Comparison of ENCODE assay signal across 25 mouse cellular contexts in the genomic region with DNA sequence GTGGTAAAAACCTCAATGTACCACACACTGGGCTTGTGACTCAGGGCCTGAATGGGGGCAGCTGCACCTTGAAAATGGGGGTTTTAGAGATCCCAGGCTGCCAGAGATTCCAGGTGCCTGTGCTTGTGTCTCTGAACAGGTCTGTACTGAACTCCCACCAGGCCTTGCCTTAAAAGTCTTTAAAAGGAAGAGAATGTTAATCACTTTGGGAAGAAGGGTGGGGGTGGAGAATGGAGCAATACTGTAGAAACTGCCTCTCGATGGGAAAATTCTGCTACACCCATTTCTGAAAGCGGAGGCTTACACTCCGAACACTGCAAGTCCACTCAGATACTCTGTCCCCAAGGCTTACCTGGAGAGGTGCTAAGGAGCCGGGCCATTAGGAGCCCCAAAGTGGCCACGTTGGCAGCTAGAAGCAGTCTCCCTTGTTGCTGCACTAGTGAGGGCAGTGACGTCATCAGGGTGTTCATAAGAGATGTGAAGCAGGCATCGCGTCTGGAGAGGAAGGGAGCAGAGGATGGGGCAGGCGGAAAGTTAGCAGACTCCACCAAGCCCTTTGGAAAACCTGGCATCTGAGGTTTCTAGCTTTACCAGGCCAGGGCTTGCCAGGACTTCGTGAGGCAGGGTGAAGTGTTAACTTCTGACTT. TPM values are rescaled to one million over a fixed set of nuclear protein-coding genes. Genes with fewer than 3 reads are reported as not detected.
A peak's percentile ranks its signal among the peaks of the same experiment; 100 is the strongest.
DNase-seq lines count a peak whose midpoint lies in the region; ATAC-seq and TF ChIP-seq lines count a peak whose summit lies in the region.
"Had no signal": no experiment of that assay in that cellular context is flagged by ENCODE, and none has a peak within 500 bp of the region (broad histone marks: within the 10 kb centered on the region; RNA-seq: fewer than 3 reads in every experiment).

No protein-coding gene starts in this region.

- in situ Hi-C loops in ES-E14 (cut with MboI; ENCODE audit: low sequenced_read_pairs in 2 of 2, unreplicated experiment in 2 of 2) = no loop called here

- 76% methylated on average over 10 of the region's 10 CpGs for WGBS in liver, embryonic 12.5 days (ENCODE audit: insufficient replicate concordance)

- H3K4me3 ChIP-seq in ES-E14 (ENCODE audit: insufficient read depth in 1 of 2, low read depth in 1 of 2, low read length in 2 of 2, poor library complexity in 1 of 2, severe bottlenecking in 1 of 2) = no peak overlapping the region
- no peak overlapping the region for H3K4me3 ChIP-seq in liver, embryonic 12.5 days
- H3K4me3 ChIP-seq: embryonic facial prominence, embryonic 13.5 days; forebrain, embryonic 15.5 days; heart, adult 2 months; heart, embryonic 15.5 days; hindbrain, embryonic 13.5 days had no signal

- no peak overlapping the region for H3K27ac ChIP-seq in ES-E14 (ENCODE audit: insufficient read depth, low read depth, low read length, poor library complexity, severe bottlenecking)
- no peak overlapping the region for H3K27ac ChIP-seq in liver, embryonic 12.5 days
- H3K27ac ChIP-seq: embryonic facial prominence, embryonic 13.5 days; forebrain, embryonic 15.5 days; heart, adult 2 months; heart, embryonic 15.5 days; hindbrain, embryonic 13.5 days; hindbrain, postnatal 0 days had no signal

- H3K9me3 ChIP-seq in ES-E14 (ENCODE audit: control insufficient read depth, insufficient read depth, low read depth, low read length) = no peaks in the 10 kb centered on the region
- no peaks in the 10 kb centered on the region for H3K9me3 ChIP-seq in liver, embryonic 12.5 days (replicated peaks)
- H3K9me3 ChIP-seq: embryonic facial prominence, embryonic 13.5 days; forebrain, embryonic 15.5 days; heart, embryonic 15.5 days; hindbrain, embryonic 13.5 days had no signal

- H3K27me3 ChIP-seq in liver, embryonic 12.5 days (replicated peaks) = no peaks in the 10 kb centered on the region
- H3K27me3 ChIP-seq: embryonic facial prominence, embryonic 13.5 days; heart, embryonic 15.5 days; Patski had no signal

- H3K4me1 ChIP-seq in ES-E14 (ENCODE audit: control insufficient read depth in 2 of 2, insufficient read depth in 2 of 2, low read length in 2 of 2, poor library complexity in 1 of 2) = peaks cover 0 to 21% of the 10 kb centered on the region in 2 experiments; a peak in 2 of 4 replicates
- H3K4me1 ChIP-seq in liver, embryonic 12.5 days = peaks cover 10% of the 10 kb centered on the region; the same call in 1 of the 2 replicates

- no peak overlapping the region for H3K4me2 ChIP-seq in liver, embryonic 12.5 days
- H3K4me2 ChIP-seq: embryonic facial prominence, embryonic 13.5 days; forebrain, embryonic 15.5 days; heart, embryonic 11.5 days; heart, embryonic 15.5 days; hindbrain, embryonic 13.5 days had no signal

- ATAC-seq in liver, embryonic 12.5 days = no peak
- ATAC-seq: forebrain, embryonic 15.5 days; hindbrain, postnatal 0 days; Patski had no signal

- H3K9ac ChIP-seq in ES-E14 (ENCODE audit: insufficient read depth, low read depth, low read length, poor library complexity, severe bottlenecking) = 0 out of 2 replicates have a peak overlapping the region, but pooled peaks have one; percentile 27
- no peak overlapping the region for H3K9ac ChIP-seq in liver, embryonic 12.5 days
- H3K9ac ChIP-seq: embryonic facial prominence, embryonic 13.5 days; forebrain, embryonic 15.5 days; heart, embryonic 15.5 days; hindbrain, embryonic 13.5 days had no signal

- peaks cover 30% of the 10 kb centered on the region for H3K36me3 ChIP-seq in ES-E14 (ENCODE audit: control insufficient read depth, insufficient read depth, low read length, poor library complexity, severe bottlenecking)
- H3K36me3 ChIP-seq in liver, embryonic 12.5 days = peaks cover 65% of the 10 kb centered on the region

- intact Hi-C loops in left cerebral cortex, postnatal 25 days (cut with DNase I) = no loop called here
- intact Hi-C loops in left cerebral cortex, postnatal 14 days (cut with DNase I) = loop anchor here (5.0 to 10.0 kb wide), 2 partner anchors 36 to 112 kb away; no protein-coding TSS in a partner anchor

- DNase-seq in cerebellum, adult 9-11 months = peak; percentile 44
- no peak for DNase-seq in cerebellum, postnatal 14 days
- peak; percentile 45 for DNase-seq in layer of hippocampus, adult 11-12 months (ENCODE audit: low spot score)
- DNase-seq in layer of hippocampus, postnatal 10 days (ENCODE audit: low spot score in 2 of 2) = no peak
- DNase-seq in left cerebral cortex, postnatal 25 days (ENCODE audit: low spot score in 2 of 2) = peak; percentile 18 to 51
- DNase-seq in left cerebral cortex, postnatal 14 days (ENCODE audit: low spot score in 2 of 2) = no peak
- no peak for DNase-seq in ES-E14 (ENCODE audit: low read depth, low spot score)

TF ChIP-seq in ES-E14, 5 proteins besides CTCF, POLR2A, EP300 and RAD21:
- TF ChIP-seq MAFK (IDR thresholded peaks at IDR 0.05; ENCODE audit: insufficient read depth, low read depth, low read length) = no peak
- TF ChIP-seq ZNF384 (IDR thresholded peaks at IDR 0.05; ENCODE audit: low read depth, low read length) = no peak
- TF ChIP-seq HCFC1 (IDR thresholded peaks at IDR 0.05; ENCODE audit: borderline replicate concordance, insufficient read depth, low read length) = no peak
- no peak for TF ChIP-seq ZC3H11A (IDR thresholded peaks at IDR 0.05; ENCODE audit: borderline replicate concordance, low read depth, low read length)

RNA-seq across cellular contexts. Expression of a gene that starts 6.9 kb away (rescaled TPM):
- total RNA-seq in layer of hippocampus, postnatal 10 days (2021) = 100 to 1,000 TPM; 742 to 746 TPM
- total RNA-seq in left cerebral cortex, postnatal 25 days (2021) = 100 to 1,000 TPM; 920 to 932 TPM
- total RNA-seq in left cerebral cortex, postnatal 14 days (2021) = 100 to 1,000 TPM; 959 to 969 TPM
- 25.8 and 26.3 TPM in 2 replicates for total RNA-seq in ES-E14 (2012; rRNA removed)
- 14.7 and 15.2 TPM in 2 replicates for polyA plus RNA-seq in liver, embryonic 12.5 days (2016; fragmentation: Nextera tagmentation; extraction: Ambion mirVana)

RNA-seq across cellular contexts. Expression of a gene that starts 7.0 kb away (rescaled TPM):
- total RNA-seq in layer of hippocampus, postnatal 10 days (2021) = 10 to 100 TPM; 48.1 to 48.9 TPM
- 10 to 100 TPM; 51.5 to 65.0 TPM for total RNA-seq in left cerebral cortex, postnatal 25 days (2021)
- 10 to 100 TPM; 53.8 to 55.3 TPM for total RNA-seq in left cerebral cortex, postnatal 14 days (2021)
- total RNA-seq in ES-E14 (2012; rRNA removed) = 11.3 and 14.1 TPM in 2 replicates
- polyA plus RNA-seq in liver, embryonic 12.5 days (2016; fragmentation: Nextera tagmentation; extraction: Ambion mirVana) = 10.3 and 10.8 TPM in 2 replicates

RNA-seq across cellular contexts. Expression of a gene that starts 10.3 kb away (rescaled TPM):
- total RNA-seq in layer of hippocampus, postnatal 10 days (2021) = not detected
- total RNA-seq in left cerebral cortex, postnatal 25 days (2021) = not detected
- not detected for total RNA-seq in left cerebral cortex, postnatal 14 days (2021)
- 0.49 and 1.1 TPM in 2 replicates for total RNA-seq in ES-E14 (2012; rRNA removed)
- polyA plus RNA-seq in liver, embryonic 12.5 days (2016; fragmentation: Nextera tagmentation; extraction: Ambion mirVana) = not detected in 2 replicates
- total RNA-seq: adrenal gland, adult 18-20 months; adrenal gland, postnatal 14 days; gastrocnemius, postnatal 10 days; gastrocnemius, postnatal 4 days; heart, adult 2 months; heart, postnatal 14 days; hematopoietic stem cell, adult 5-6 weeks; hindbrain, postnatal 0 days had no signal
- polyA plus RNA-seq: activated CD4-positive, CD25-positive, alpha-beta regulatory T cell, adult 4 months; C2C12; cerebellum, adult 2 months; embryonic facial prominence, embryonic 13.5 days; heart, embryonic 11.5 days; heart, embryonic 15.5 days; Patski had no signal

Comparison
In these comparisons a context has a peak if more than half of its experiments do, and no peak if none do; other contexts are left out.
1. DNase-seq: peak in cerebellum, adult 9-11 months (single experiment), layer of hippocampus, adult 11-12 months (single experiment) and left cerebral cortex, postnatal 25 days (2 of 2); none in cerebellum, postnatal 14 days (0 of 2), layer of hippocampus, postnatal 10 days (0 of 2), left cerebral cortex, postnatal 14 days (0 of 2) and ES-E14 (single experiment).
2. RNA of a gene that starts 6.9 kb away (total RNA-seq): 959 to 969 TPM in left cerebral cortex, postnatal 14 days, 920 to 932 TPM in left cerebral cortex, postnatal 25 days and 742 to 746 TPM in layer of hippocampus, postnatal 10 days; 25.8 to 26.3 TPM in ES-E14; every median in the first group is over 10 times any median in the second.